Mouse (Mus musculus): ENCODE measurements at regions not wholly inside any gene's neighbourhood (a gene's known extent, or its start where the extent isn't known, plus 50 kb on each side); places are given as distances from the start of the nearest gene placed in this dataset.

- Histone ChIP-seq H3K9me3 (ENCODE audit: low read length) (no peaks in the 10 kb centered on the region), H3K4me1 (ENCODE audit: insufficient read depth, low read depth, low read length) (no peaks in the 10 kb centered on the region), H3K4me3 (ENCODE audit: low read depth, low read length) (no peak overlapping the region), H3K36me3 (ENCODE audit: insufficient read depth, low read length) (no peaks in the 10 kb centered on the region), H3K27ac (ENCODE audit: low read length) (no peak overlapping the region), H3K4me2 (replicated peaks; ENCODE audit: low read depth, low read length) (no peak overlapping the region), H3K9ac (replicated peaks; ENCODE audit: low read depth) (no peak overlapping the region), H3K27me3 (replicated peaks; ENCODE audit: insufficient read depth, low read length) (no peaks in the 10 kb centered on the region)
- 87% methylated on average over 3 of the region's 3 CpGs for WGBS
- TF ChIP-seq EP300 (IDR thresholded peaks at IDR 0.05): no peak
- peak; percentile 32; the same call in 1 of the 2 replicates for TF ChIP-seq CTCF (IDR thresholded peaks at IDR 0.05)
- no peak for DNase-seq (ENCODE audit: low spot score)
- ATAC-seq: no peak
Measured at GRCm38 (mm10) chr15:40223272-40223671, 89.1 kb downstream of the 9330182O14Rik start.

DNA sequence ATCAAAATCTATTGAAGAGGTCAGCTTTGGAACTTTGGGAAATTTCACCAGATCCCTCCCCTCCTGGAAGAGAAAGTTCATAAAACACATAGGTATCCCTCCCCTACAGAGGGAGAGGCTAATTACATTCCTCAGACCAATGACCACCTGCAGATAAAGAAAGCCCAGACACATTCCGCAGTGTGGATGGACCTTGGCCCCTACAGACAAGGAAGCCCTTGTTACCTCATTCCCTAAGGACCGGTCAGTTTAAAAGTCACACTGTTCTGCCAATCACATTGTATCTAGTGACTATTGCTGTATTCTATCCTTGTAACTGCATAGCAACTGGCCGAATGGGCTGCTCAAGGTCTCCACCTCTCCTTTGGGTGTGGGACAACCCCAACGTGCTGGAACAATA lies 107.6 kb downstream of the 9330182O14Rik start:
- WGBS: 78% methylated on average over 4 of the region's 4 CpGs
- Histone ChIP-seq H3K4me3 (ENCODE audit: low read depth, low read length) (no peak overlapping the region), H3K36me3 (ENCODE audit: insufficient read depth, low read length) (no peaks in the 10 kb centered on the region), H3K27me3 (replicated peaks; ENCODE audit: insufficient read depth, low read length) (no peaks in the 10 kb centered on the region), H3K4me2 (replicated peaks; ENCODE audit: low read depth, low read length) (no peak overlapping the region), H3K9me3 (ENCODE audit: low read length) (no peaks in the 10 kb centered on the region), H3K27ac (ENCODE audit: low read length) (no peak overlapping the region), H3K9ac (replicated peaks; ENCODE audit: low read depth) (no peak overlapping the region), H3K4me1 (ENCODE audit: insufficient read depth, low read depth, low read length) (no peaks in the 10 kb centered on the region)
- TF ChIP-seq CTCF (IDR thresholded peaks at IDR 0.05): no peak
- TF ChIP-seq EP300 (IDR thresholded peaks at IDR 0.05): no peak
- ATAC-seq (no peak), DNase-seq (ENCODE audit: low spot score) (no peak)

- no peak overlapping the region for H3K27ac ChIP-seq (ENCODE audit: low read length)
- H3K4me2 ChIP-seq (replicated peaks; ENCODE audit: low read depth, low read length): no peak overlapping the region
- TF ChIP-seq CTCF (IDR thresholded peaks at IDR 0.05): no peak
- TF ChIP-seq EP300 (IDR thresholded peaks at IDR 0.05): no peak
- no peaks in the 10 kb centered on the region; the same call in 1 of the 2 replicates for H3K4me1 ChIP-seq (ENCODE audit: insufficient read depth, low read depth, low read length)
- H3K27me3 ChIP-seq (replicated peaks; ENCODE audit: insufficient read depth, low read length): no peaks in the 10 kb centered on the region
- WGBS: 26% methylated on average over 4 of the region's 4 CpGs
- H3K4me3 ChIP-seq (ENCODE audit: low read depth, low read length): no peak overlapping the region
- H3K9ac ChIP-seq (replicated peaks; ENCODE audit: low read depth): no peak overlapping the region
- DNase-seq (ENCODE audit: low spot score): no peak
- no peaks in the 10 kb centered on the region for H3K9me3 ChIP-seq (ENCODE audit: low read length)
- ATAC-seq: 0 out of 2 replicates have a peak, but pooled peaks have one; percentile 46
- no peaks in the 10 kb centered on the region for H3K36me3 ChIP-seq (ENCODE audit: insufficient read depth, low read length)
Measured at GRCm38 (mm10) chr15:40248966-40249365, 114.8 kb downstream of the 9330182O14Rik start.

DNA sequence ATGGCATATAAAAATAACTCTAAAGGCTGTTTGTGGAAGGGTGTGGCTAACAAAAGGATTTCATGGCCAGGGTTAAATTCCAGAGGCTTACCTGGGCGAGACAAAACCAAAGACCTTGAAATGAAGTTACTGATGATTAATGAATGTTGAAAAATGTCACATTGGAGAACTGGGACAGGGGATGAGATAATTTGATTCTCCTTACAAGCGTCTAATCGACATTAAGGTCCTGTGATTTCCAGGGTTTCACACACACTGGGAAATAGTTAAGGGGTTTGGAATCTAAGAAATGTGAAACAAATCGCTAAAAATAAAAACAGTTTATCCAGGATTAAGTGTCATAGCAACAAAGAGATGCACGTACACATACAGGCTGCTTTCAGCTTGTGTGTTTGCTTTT lies 125.3 kb downstream of the 9330182O14Rik start:
- ATAC-seq (no peak), DNase-seq (ENCODE audit: low spot score) (no peak)
- 57% methylated on average over 5 of the region's 5 CpGs for WGBS
- Histone ChIP-seq H3K27ac (ENCODE audit: low read length) (no peak overlapping the region), H3K9me3 (ENCODE audit: low read length) (no peaks in the 10 kb centered on the region), H3K4me2 (replicated peaks; ENCODE audit: low read depth, low read length) (no peak overlapping the region), H3K9ac (replicated peaks; ENCODE audit: low read depth) (no peak overlapping the region), H3K4me1 (ENCODE audit: insufficient read depth, low read depth, low read length) (no peaks in the 10 kb centered on the region), H3K36me3 (ENCODE audit: insufficient read depth, low read length) (no peaks in the 10 kb centered on the region), H3K4me3 (ENCODE audit: low read depth, low read length) (no peak overlapping the region), H3K27me3 (replicated peaks; ENCODE audit: insufficient read depth, low read length) (no peaks in the 10 kb centered on the region)
- no peak for TF ChIP-seq CTCF (IDR thresholded peaks at IDR 0.05)
- TF ChIP-seq EP300 (IDR thresholded peaks at IDR 0.05): no peak

GRCm38 (mm10) chr15:40279021-40279420 lies 144.9 kb downstream of the 9330182O14Rik start:
- no peak for TF ChIP-seq CTCF (IDR thresholded peaks at IDR 0.05)
- no peak for TF ChIP-seq EP300 (IDR thresholded peaks at IDR 0.05)
- WGBS: 52% methylated on average over 1 of the region's 1 CpGs
- Histone ChIP-seq H3K9me3 (ENCODE audit: low read length) (no peaks in the 10 kb centered on the region), H3K4me2 (replicated peaks; ENCODE audit: low read depth, low read length) (no peak overlapping the region), H3K36me3 (ENCODE audit: insufficient read depth, low read length) (no peaks in the 10 kb centered on the region), H3K4me3 (ENCODE audit: low read depth, low read length) (no peak overlapping the region), H3K9ac (replicated peaks; ENCODE audit: low read depth) (no peak overlapping the region), H3K4me1 (ENCODE audit: insufficient read depth, low read depth, low read length) (no peaks in the 10 kb centered on the region), H3K27me3 (replicated peaks; ENCODE audit: insufficient read depth, low read length) (no peaks in the 10 kb centered on the region), H3K27ac (ENCODE audit: low read length) (no peak overlapping the region)
- no peak for DNase-seq (ENCODE audit: low spot score)
- no peak for ATAC-seq

- DNase-seq (ENCODE audit: low spot score): no peak
- no peaks in the 10 kb centered on the region for H3K9me3 ChIP-seq (ENCODE audit: low read length)
- no peak overlapping the region for H3K4me3 ChIP-seq (ENCODE audit: low read depth, low read length)
- no peaks in the 10 kb centered on the region for H3K4me1 ChIP-seq (ENCODE audit: insufficient read depth, low read depth, low read length)
- no peak overlapping the region for H3K4me2 ChIP-seq (replicated peaks; ENCODE audit: low read depth, low read length)
- no peak for ATAC-seq
- no peak overlapping the region for H3K9ac ChIP-seq (replicated peaks; ENCODE audit: low read depth)
- H3K27me3 ChIP-seq (replicated peaks; ENCODE audit: insufficient read depth, low read length): no peaks in the 10 kb centered on the region
- no peak for TF ChIP-seq CTCF (IDR thresholded peaks at IDR 0.05)
- TF ChIP-seq EP300 (IDR thresholded peaks at IDR 0.05): no peak
- no peaks in the 10 kb centered on the region for H3K36me3 ChIP-seq (ENCODE audit: insufficient read depth, low read length)
- no peak overlapping the region for H3K27ac ChIP-seq (ENCODE audit: low read length)
Measured at GRCm38 (mm10) chr15:40280551-40280950, 146.4 kb downstream of the 9330182O14Rik start.

- no peaks in the 10 kb centered on the region for H3K36me3 ChIP-seq (ENCODE audit: insufficient read depth, low read length)
- no peaks in the 10 kb centered on the region for H3K9me3 ChIP-seq (ENCODE audit: low read length)
- H3K4me3 ChIP-seq (ENCODE audit: low read depth, low read length): no peak overlapping the region
- 80% methylated on average over 1 of the region's 1 CpGs for WGBS
- no peaks in the 10 kb centered on the region for H3K4me1 ChIP-seq (ENCODE audit: insufficient read depth, low read depth, low read length)
- H3K27ac ChIP-seq (ENCODE audit: low read length): no peak overlapping the region
- TF ChIP-seq EP300 (IDR thresholded peaks at IDR 0.05) (no peak), CTCF (IDR thresholded peaks at IDR 0.05) (no peak)
- DNase-seq (ENCODE audit: low spot score) (no peak), ATAC-seq (no peak)
- H3K9ac ChIP-seq (replicated peaks; ENCODE audit: low read depth): no peak overlapping the region
- no peaks in the 10 kb centered on the region for H3K27me3 ChIP-seq (replicated peaks; ENCODE audit: insufficient read depth, low read length)
- no peak overlapping the region for H3K4me2 ChIP-seq (replicated peaks; ENCODE audit: low read depth, low read length)
Measured at GRCm38 (mm10) chr15:40281078-40281720, 147.0 kb downstream of the 9330182O14Rik start.
